Mouse (Mus musculus) kidney, postnatal 36 days (tissue): ENCODE results near the gene Srpr.

Source experiments
- DNase-seq, 2 experiments: peaks; one replicate each; pipeline ENCODE4 v3.0.0; 2021 to 2022; ENCODE audit warnings: mixed read lengths in 2 of 2

Gene Srpr

DNA sequence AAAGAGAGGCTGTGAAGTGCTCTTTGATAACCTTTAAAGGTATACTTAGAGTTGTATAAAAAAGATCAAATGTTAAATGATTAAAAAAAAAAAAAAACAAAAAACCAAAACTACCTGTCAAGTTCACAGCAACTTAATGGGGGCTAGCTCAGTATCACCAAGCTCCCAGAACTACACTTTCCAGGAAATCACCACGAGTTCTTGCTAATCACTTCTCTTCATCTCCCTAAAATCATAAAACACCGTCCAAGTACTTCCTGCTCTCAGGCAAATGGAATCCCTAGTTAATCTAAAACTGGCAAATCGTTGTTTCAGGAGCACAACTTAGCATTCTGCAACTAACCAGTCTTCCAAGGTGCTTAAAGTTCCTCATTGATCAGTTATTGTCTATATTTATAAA lies 64.5 kb downstream of the Srpr start:
- DNase-seq, result no peak

DNA sequence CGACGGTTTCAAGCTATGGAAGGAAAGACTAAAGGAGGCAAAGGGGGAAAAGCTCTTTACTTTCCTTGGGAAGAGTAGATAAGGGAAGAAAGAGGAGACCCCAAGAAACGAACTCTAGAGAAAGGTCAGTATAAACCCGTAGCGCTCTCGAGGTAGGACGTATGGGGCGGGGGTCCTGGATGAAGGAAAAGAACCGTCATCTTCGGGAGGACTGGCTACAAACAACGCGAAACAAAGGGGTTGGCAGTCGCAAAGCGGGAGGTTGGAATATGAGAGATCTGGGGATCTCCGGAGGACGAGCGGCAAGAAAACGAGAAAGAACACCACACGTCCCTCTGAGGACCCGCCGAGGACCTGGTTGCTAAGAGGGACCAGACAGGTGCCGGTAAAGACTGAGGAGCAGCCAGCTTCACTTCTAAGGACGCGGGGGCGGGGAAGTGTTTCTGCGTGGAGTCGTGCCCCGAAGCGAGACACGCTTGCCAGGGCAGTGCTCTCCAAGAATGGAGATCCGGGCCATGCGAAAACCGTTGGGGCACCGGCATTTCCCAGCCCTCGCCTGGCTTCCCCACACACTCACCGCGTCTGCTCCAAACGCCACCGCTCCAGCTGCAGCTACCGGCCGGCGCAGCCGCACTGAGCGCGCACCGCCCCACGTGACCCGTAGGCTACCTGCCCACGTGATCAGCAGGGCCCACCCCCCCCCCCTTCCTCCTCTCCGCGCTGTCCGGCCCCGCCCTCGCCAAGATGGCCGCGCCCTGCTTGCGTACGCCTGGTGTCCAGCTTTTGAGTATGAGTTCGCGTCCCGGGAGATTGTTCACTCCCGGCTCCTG lies 67.4 kb downstream of the Srpr start, which contains the start of the genes Fam118b and Rpusd4:
Gene Fam118b (minus strand): TSS at position 660 of the 830 bp plus-strand sequence.
Gene Rpusd4 (plus strand): TSS at position 720 of the 830 bp plus-strand sequence.
- peak; percentile 94 to 97 for DNase-seq

DNA sequence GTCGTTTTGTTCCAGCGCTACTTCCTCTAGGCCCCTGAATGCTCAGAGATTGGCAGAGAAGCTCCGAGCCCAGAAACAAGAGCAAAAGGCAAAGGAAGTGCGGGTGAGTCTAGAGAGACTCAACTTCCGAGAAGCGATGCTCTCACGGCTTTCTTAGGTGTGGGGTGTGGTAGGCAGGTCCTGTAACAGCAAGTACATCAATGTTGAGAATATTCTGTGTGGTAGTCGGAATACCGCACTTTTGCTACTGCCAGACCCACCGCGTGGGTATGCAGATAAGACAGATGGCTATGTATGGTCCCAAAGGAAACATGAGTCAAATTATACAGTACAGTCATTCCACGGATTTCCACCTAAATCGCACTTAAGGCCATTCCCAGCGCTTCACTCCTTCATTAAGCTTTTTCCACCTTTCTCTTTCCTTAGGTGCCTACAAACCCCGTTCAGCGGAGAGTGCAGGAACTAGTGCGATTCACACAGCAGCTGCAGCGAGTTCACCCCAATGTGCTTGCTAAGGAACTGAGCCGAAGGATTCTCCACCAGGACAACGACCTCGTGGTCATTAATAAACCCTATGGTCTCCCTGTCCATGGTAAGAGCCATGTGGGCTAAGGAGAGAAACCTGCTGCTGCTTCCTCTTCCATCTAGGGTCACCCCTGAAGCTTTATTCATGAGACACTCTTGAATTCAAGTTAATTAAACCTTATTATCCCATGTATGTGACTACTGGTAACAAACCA lies 68.2 kb downstream of the Srpr start:
- DNase-seq, result peak in 1 of 2 experiments; percentile 10

DNA sequence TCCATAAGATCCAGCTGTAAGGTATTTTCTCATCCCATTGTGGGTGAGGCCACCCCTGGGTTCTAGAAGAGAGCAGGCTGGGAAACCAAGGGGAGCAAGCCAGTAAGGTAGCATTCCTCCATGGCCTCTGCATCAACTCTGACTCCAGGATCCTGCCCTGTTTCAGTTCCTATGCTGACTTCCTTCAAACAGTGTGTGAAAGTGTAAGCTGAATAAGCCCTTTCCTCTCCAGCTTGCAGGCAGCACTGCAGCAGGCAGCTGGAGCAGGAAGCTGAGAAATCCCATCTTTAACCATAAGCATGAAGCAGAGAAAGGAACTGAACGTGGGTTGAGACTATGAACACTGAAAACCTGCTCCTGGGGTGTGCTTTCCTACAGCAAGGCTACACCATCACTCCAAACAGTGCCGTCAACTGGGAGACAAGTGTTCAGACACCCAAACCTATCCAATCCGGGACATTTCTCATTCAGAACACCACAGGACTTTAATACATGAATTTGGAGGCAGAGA lies 77.9 kb downstream of the Srpr start:
- DNase-seq, result no peak

DNA sequence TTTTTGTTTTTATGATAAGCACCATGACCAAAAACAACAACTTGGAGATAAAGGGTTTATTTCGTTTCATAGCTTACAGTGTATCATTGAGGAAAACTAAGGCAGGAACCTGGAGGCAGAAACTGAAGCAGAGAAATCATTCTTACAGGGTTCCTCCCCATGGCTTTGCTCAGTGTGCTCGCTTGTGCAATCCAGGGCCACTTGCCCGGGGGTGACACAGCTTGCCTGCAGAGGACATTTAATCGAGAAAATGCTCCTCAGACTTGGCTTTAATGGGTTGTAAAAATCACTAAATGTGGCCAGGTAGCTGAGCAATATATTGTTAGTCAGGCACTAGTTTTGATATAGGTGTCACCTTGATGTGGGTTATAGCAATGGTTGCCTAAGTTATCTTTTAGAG lies 78.5 kb downstream of the Srpr start:
- DNase-seq, result no peak

DNA sequence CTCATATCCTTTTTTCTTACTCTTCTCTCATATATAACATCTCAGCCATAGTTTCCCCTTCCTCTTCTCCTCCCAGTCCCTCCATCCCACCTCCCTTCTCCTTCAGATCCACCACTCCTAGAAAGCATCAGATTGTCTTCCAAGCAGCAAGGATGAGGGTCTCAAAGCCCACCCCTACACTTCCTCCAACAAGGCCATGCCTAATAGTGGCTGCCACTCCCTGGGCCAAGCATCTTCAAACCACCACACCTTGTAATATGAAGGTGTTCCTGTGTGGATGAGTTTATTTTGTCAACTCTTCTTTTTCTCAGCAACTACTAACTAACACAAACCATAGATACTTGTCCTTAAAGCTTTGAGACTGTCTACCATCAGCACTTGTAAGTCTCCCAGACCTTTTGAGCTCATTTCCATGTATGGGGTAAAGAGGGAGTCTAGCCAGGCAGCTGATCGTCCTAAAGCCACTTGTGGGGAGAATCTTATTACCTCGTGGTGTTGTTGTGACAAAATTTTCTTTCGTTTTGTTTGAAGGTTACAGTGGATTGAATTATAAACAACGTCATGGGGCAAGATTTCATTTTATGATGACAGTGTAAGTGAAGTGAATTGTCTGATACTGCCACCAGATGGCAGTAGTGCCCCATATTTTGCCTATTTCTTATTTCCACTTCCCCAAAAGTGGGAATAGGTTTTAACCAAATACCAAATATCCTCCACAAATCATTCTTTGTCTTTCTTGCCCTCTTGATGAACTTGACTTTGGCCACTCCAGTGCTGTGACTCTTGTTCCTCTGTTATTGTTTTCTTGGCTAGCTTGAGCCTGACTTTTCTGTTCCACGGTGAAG lies 82.3 kb downstream of the Srpr start:
- peak; percentile 61 to 76 for DNase-seq

DNA sequence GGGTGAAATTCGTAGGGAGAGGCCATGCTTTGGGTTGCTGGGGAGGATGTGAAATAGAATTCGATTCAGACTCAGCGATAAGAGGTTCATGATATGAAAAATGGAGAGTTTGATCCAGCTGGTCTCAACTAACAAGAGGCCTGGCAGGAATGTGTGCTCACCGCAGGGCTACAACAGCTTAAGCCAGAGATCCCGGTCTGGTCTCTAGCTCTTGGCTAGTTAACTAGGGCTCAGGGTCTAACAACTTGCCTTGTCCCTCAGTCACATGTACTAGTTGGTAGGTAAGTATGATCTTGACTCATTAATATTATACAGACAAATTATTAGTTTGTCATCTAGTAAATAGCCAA lies 82.9 kb downstream of the Srpr start:
- DNase-seq, result no peak

DNA sequence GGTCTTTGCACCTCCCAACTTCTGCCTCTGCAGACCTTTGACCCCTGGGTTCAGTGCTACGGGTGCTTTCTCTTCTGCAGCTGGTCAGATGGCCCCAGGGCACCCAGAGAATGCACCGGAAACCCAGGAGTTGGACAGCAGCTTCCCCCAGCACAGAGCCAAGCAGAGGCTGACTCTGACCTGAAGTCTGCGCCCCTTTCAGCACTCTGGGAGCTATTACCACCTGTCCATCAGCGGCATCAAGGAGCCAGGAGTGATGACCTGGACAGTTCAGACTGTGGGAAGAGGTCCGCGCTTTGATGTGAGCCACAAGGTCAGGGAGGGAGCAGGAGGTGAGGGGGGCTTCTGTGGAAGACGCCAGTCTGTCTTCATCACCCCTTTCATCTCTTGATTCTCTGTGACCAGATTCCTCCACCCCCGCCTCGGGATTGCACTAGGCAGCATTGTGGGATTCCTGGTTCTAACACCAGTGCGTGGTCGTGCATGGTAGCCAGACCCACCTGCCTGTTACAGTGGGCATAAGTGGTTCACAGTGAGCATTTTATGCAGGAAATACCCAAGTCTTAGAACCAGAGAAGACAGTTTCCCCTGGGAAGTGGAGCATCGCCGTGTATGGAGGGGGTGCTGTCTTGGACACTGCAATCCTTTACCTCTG lies 83.6 kb downstream of the Srpr start:
- peak; percentile 19 to 26 for DNase-seq

DNA sequence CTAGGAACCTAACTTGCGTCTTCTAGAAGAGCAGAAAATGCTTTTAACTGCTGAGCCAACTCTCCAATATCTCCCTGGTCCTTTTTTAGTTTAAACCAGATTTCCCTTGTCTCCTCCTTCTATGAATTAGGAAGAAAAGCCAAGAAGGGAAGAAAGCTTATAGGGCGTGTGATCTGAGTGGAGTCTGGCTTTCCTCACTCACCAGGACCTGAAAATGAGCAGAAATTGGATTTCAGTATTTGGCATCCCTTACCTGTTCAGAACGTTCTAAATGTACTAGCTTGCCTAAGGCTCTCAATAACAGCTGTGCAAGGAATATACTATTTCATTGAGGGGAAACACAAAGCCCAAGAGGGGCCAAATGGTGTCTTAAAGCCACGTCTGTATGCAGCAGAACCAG lies 84.4 kb downstream of the Srpr start:
- no peak for DNase-seq

DNA sequence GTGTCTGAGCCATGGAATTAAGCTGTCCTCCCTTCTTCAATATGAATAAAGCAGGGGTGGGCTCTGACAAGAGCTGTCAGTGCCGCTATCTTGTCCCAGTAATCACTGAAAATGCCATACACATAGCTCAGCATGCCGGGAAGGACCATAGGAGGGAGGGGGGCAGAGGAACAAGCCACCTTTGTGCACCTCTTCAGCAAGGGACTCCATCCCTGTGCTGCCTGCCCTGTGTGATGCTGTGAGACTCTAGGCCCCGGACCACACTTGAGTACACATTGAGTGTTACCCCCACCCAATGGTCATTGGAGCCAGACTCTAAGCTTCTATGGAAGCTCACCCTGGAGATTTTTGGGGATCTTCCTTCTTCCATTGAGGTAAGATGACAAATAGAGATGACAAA lies 86.4 kb downstream of the Srpr start:
- no peak for DNase-seq

DNA sequence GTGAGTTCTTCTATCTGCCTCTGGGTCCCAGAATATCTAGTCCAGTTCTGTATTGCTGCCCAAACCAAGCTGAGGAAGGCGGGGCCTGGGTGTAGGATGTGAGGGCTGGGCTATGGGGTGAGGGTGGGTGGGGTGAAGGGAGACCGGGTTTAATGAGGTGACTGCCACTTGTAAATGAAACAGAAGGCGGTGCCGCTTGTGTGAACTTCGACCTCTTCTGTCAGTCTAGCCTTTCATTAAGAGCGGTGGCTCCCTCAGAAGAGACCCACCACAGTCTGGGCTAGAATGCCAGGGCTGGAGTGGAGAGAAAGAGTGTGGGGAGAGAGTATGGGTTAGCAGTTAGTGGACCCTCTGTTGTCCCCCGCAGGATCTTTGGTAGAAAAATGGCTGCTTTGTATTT lies 90.0 kb downstream of the Srpr start:
- DNase-seq, result peak in 1 of 2 experiments; percentile 18

DNA sequence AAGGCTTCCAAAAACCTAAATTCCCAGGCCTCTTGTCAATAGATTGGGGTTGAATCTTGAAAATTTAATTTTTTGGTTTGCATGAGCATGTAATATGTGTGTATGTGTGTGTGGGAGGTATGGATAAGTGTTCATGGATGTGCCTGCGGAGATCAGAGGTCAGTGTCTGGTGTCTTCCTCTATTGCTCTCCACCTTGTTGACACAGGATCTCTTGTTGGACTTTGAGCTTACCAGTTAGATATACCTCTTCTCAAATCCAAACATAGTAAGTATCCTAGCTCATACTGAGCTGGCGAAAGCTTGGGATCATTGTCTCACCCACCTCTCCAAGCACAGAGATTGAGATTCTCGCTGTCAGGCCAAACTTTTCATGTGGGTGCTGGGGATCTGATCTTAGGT lies 90.4 kb downstream of the Srpr start:
- DNase-seq, result no peak

DNA sequence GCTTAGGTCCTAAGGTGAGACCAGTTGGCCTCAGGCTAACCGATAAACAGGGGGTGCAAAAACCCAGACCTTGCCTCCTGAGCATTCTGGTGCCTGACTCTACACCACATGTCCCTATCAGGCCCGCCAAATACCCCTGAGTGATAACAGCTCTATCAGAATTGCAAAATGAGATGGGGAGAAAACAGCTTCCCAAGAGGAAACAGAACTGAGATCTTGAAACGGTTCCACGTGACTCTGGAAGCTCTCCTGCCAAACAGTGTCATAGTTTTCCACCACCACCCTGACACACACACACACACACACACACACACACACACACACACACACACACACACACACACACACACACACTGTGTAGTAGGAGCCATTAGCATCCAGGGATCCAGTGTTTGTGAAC lies 90.9 kb downstream of the Srpr start:
- DNase-seq, result no peak

DNA sequence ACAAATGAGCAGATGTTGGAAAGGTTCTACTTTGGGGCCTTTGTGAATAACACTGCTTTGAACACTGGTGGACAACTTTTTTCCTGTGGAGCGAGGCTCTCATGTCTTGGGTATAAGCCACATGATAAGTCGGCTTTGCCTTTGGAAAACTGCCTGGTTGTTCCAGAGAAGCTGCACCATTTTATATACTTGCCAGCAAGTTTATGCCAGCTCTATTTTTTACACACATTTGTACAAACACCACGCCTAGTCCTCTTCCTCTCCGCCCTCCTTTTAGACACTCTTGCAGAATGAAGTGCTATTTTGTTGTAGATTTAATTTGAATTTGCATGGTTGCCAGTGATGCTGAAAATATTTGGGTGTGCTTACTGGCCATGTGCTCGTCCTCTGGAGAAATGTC lies 93.5 kb downstream of the Srpr start:
- DNase-seq, result no peak
